Mouse (Mus musculus) hindlimb bud, embryonic 11.5 days (tissue): ENCODE results near the gene Alk.

ENCODE experiments used
- DNase-seq: peaks from one replicate; pipeline ENCODE4 v3.0.0-alpha.2; 2012; ENCODE audit warnings: low read depth, low spot score; ENCODE audit errors: extremely low spot score

The Alk gene

DNA sequence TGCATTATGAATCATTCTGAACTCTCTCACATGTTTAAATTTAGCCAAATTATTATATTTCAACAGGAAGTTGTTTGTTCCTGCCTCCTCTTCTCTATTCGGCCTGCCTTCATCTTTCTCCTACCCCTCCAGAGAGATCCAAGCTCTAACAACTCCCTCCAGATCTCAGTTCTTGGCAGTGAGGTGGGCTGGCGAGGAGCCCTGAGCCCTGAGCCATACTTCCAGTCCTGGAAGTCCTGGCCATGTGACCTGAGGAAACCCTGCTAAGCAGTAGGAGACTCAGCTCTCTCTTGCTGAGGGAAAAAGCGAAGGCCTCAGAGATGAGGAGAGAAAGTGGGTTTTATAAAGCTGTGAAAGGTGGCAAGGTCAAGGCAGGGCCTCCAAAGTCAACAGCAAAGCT, 689.9 kb downstream of the Alk start:
- no peak for DNase-seq

GRCm38 (mm10) chr17:71913188-71913587, 691.2 kb downstream of the Alk start:
- DNase-seq: no peak

DNA sequence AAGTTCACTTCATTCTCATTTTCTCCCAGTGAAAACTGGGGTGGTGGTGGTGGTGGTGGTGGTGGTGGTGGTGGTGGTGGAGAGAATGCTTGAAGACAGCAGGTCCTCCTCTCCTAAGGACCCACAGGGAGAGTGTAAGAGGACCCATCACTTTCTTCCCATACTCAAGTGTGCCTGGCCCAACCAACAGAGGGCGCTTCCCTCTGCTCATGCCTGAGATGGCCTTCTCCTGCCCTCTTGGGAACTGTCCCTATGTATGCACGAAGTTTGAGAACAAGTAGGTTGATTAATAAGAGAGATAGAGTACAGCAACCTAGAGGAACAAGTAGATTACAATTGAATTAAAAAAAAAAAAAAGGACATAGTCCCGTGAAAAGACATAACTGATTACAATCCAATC, 695.3 kb downstream of the Alk start:
- DNase-seq: no peak

- DNase-seq: no peak
Measured at GRCm38 (mm10) chr17:71881369-71881768, 723.1 kb downstream of the Alk start.

DNA sequence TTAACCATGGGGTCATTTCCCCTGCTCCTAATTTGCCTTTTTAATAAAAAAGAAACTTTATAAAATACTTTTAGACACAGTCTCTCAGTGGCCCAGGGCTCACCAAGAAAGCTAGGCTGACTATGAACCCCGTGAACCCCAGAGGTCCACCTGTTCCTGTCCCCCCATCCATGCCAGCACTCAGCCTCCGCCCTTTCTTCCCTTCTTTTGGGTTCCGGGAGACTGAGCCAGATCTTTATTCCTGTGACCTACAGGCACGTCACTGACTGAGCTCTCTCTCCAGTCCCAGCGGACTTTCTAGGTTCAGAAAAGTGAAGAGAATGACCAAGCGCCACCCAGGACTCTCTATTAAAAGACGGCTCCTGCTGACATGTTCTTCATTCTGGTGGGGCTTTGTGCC, 728.9 kb downstream of the Alk start:
- DNase-seq: no peak

GRCm38 (mm10) chr17:71874795-71875194, 729.6 kb downstream of the Alk start:
- no peak for DNase-seq

DNA sequence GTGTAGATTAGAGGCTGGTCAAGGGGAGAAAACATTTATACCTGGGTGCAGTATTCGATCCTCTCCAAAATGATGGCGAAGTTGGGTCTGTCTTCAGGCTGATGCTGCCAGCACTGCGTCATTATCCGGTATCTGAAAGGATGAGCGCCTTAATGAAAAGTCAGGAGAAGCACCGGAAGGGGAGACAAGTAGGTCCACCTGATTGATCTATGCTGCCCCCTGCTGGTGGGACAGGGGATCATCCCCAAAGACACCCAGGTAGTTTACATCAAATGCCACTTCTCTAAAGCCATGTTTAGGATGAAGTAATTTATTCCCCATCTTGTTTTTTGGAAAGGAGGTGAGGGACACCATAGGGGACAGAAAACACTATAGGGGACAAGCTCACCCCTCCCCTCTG, 730.4 kb downstream of the Alk start:
- no peak for DNase-seq

DNA sequence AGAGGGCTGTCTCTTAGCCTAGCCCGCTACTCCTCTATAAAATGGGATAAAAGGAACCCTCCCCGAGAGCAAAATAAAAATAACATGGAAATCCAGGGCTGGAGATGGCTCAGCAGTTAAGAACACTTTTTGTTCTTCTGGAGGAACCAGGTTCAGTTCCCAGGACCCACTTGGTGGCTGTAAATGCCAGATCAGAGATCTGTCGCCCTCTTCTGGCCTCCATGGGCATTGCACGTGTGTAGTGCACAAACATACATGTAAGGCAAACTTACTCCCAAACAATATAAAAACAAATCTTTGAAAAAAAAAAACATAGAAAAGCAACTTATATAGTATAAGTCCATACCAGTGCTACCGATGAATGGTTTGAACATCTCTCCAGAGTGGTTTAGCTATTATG, 731.5 kb downstream of the Alk start:
- DNase-seq: no peak

GRCm38 (mm10) chr17:71871981-71872380, 732.4 kb downstream of the Alk start:
- no peak for DNase-seq

- no peak for DNase-seq
Measured at GRCm38 (mm10) chr17:71870641-71871040, 733.8 kb downstream of the Alk start.

- DNase-seq: no peak
Measured at GRCm38 (mm10) chr17:71870232-71870621, 734.2 kb downstream of the Alk start.

DNA sequence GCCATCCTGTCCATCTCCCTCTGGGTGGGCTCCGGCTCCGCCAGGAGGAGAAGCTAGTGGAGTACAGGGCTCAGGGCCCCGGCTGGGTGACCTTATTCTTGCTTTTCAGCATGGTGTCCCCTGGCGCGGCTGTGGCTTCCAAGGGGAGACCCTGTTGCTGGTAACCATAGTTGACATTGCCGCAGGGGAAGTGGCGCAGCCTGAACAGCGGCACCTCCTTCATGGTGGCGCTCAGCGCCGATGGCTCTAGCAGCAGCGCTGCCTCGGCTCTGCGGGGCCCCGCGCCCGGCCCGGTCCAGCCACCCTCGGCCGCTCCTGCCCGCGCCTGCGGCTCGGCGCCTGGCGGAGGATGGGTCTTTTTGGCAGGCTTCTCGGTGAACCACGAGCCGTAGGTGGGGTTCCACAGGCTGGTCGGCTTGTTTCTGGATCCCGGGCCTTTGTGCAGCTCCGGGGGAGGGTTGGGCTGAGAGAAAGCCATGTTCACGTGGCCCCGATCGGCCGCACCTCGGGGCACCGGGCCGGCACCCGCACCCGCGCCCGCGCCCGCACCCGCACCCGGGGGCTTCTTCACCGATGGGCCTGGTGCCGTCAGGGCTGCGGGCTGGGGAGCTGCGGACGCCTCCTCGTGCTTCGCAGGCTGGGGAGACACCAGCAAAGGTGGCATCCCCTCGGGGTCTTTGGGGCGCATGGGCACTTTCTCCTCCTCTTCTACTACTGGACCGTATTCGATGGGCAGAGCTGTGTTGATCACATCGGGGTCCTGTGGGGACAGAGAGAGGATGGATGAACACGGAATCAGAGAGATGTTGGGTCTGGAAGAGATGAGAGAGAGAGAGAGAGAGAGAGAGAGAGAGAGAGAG, 734.8 kb downstream of the Alk start:
- no peak for DNase-seq

DNA sequence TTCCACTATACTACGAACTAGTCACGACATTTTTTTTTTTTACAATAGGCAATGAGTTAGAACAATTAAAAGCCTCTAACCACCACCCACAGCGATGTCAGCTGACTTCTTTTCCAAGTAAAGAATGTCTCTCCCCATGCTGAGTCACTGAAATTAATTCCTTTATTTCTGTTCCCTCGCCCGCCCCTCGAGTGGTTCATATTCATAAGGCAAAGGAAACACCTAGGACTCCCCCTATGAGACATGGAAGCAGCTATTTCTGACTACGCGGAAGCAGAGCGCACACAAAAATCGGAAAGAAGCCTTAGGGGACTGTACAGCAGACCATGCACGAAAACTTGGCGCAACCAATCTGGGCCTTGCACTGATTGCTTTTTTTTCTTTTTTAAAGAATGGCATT, 735.6 kb downstream of the Alk start:
- no peak for DNase-seq

- DNase-seq: no peak
Measured at GRCm38 (mm10) chr17:71867892-71868291, 736.5 kb downstream of the Alk start.

DNA sequence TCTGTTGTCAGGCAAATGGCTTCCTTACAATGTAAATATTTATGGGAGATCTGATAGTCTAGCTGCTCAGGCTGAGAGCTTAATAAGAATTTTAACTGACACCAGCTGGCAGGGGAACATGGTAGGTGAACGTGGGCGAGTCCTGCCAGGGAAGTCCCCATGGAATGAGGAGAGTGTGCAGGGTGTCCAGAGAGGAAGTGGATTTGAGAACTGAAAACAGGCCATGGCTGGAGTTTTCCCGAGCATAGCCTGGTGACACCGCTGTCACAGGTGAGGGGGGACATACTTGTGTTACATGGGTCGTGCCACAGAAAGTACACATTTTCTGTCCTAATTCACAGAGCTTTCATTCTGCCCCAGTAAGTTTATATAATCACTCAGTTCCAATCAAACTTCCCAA, 739.0 kb downstream of the Alk start:
- DNase-seq: no peak

- DNase-seq: no peak
Measured at GRCm38 (mm10) chr17:71864039-71864438, 740.4 kb downstream of the Alk start.

GRCm38 (mm10) chr17:71862895-71863294, 741.5 kb downstream of the Alk start:
- DNase-seq: no peak

DNA sequence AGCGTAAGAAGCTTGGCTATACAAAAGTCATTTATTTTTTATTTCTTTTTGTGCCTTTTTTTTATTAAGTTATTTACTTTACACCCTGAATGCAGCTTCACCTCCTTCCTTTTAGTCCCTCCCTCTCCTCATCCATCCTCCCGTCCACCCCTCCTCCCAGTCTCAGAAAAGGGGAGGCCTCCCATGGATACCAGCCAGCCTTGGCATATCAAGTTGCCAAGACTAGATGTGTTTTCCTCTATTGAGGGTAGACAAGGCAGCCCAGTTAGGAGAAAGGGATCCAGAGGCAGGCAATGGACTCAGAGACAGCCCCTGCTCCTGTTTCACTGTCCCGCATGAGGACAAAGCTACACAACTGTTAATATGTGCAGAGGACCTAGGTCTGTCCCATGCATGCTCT, 742.2 kb downstream of the Alk start:
- no peak for DNase-seq

GRCm38 (mm10) chr17:71831960-71832359, 772.5 kb downstream of the Alk start:
- DNase-seq: no peak

- DNase-seq: no peak
Measured at GRCm38 (mm10) chr17:71828647-71829414, 775.6 kb downstream of the Alk start.

GRCm38 (mm10) chr17:71827627-71828026, 776.8 kb downstream of the Alk start:
- DNase-seq: no peak

- DNase-seq: no peak
Measured at GRCm38 (mm10) chr17:71826603-71827002, 777.8 kb downstream of the Alk start.
